ENCODE assay signal across 8 mouse cellular contexts in the genomic region with DNA sequence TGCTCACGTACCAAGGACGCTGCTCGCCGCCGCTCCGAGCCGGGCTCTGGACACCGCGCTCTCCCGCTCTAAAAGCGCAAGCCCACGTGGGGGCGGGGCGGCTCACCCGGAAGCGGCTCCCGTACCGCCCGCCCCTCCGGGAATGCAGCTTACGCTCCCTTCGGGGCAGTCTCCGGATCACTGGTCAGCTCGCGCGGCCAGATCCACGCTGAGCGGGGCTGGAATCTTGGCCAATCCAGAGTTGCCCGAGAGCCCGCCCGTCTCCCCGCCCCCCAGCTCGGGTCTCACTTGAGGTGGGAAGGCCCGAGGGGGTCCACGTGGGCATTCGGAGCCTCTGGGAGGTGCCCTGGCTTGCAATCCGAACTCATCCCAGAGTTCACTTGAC. TPM values are rescaled to one million over a fixed set of nuclear protein-coding genes. Genes with fewer than 3 reads are reported as not detected.
DNase-seq lines count a peak whose midpoint lies in the region; ATAC-seq and TF ChIP-seq lines count a peak whose summit lies in the region.

A gene (minus strand): TSS at position 70 of the 385 bp plus-strand sequence.

- peak within 1 kb of the TSS; percentile 83 for H3K9ac ChIP-seq in kidney, embryonic 14.5 days (ENCODE audit: low read depth, low read length)
- peak within 1 kb of the TSS; percentile 90 for H3K9ac ChIP-seq in liver, adult 2 months (ENCODE audit: low read depth, low read length)

- H3K27ac ChIP-seq in embryonic fibroblast, embryonic 13.5 days (ENCODE audit: insufficient read depth, low read length) = peak within 1 kb of the TSS; percentile 84
- H3K27ac ChIP-seq in kidney, embryonic 14.5 days (ENCODE audit: low read depth, low read length) = peak within 1 kb of the TSS; percentile 85
- H3K27ac ChIP-seq in liver, adult 2 months (replicated peaks; ENCODE audit: insufficient read depth, low read depth, low read length) = peak within 1 kb of the TSS; percentile 87

- TF ChIP-seq POLR2A in embryonic fibroblast, embryonic 13.5 days (IDR thresholded peaks at IDR 0.05; ENCODE audit: low read depth, low read length) = peak; percentile 80; the same call in 1 of the 2 replicates
- peak; percentile 90; the same call in 1 of the 2 replicates for TF ChIP-seq POLR2A in liver, adult 2 months (IDR thresholded peaks at IDR 0.05; ENCODE audit: extremely low read depth, insufficient read depth, low read length)

- no peaks in the 10 kb centered on the region for H3K27me3 ChIP-seq in kidney, embryonic 14.5 days (ENCODE audit: control insufficient read depth, insufficient read depth, low read length)
- no peaks in the 10 kb centered on the region for H3K27me3 ChIP-seq in liver, adult 2 months (ENCODE audit: control insufficient read depth, insufficient read depth, low read length)

- peak; percentile 92 for ATAC-seq in kidney, embryonic 14.5 days (ENCODE audit: low FRiP score, low TSS enrichment)
- peak; percentile 30 for ATAC-seq in monocyte, adult 5-6 weeks (replicated peaks; ENCODE audit: insufficient number of reproducible peaks, low FRiP score, low TSS enrichment, poor library complexity, severe bottlenecking)

- no peaks in the 10 kb centered on the region for H3K9me3 ChIP-seq in kidney, embryonic 14.5 days (ENCODE audit: control insufficient read depth, low read length)

- H3K4me3 ChIP-seq in embryonic fibroblast, embryonic 13.5 days (ENCODE audit: insufficient read depth, low read length) = peak within 1 kb of the TSS; percentile 81
- peak within 1 kb of the TSS; percentile 80 for H3K4me3 ChIP-seq in kidney, embryonic 14.5 days (ENCODE audit: low read length)
- H3K4me3 ChIP-seq in liver, adult 2 months (ENCODE audit: insufficient read depth, low read depth, low read length) = peak within 1 kb of the TSS; percentile 84

- DNase-seq in CD4-positive helper T cell, adult 2 months (ENCODE audit: low read depth, low spot score) = peak; percentile 81
- peak; percentile 96 for DNase-seq in brain, adult 2 months (ENCODE audit: low read depth, low spot score)
- DNase-seq in heart, adult 9 months (ENCODE audit: low spot score in 2 of 2) = peak; percentile 92
- peak; percentile 94 for DNase-seq in liver, adult 2 months (ENCODE audit: extremely low read depth, low read depth, low spot score)
- DNase-seq in spleen, postnatal 36 days (ENCODE audit: low spot score in 2 of 2) = peak; percentile 76 to 80

- no peak for TF ChIP-seq CTCF in embryonic fibroblast, embryonic 13.5 days (IDR thresholded peaks at IDR 0.05; ENCODE audit: borderline replicate concordance, insufficient read depth, low read length)
- no peak for TF ChIP-seq CTCF in liver, adult 2 months (IDR thresholded peaks at IDR 0.05; ENCODE audit: low read depth, low read length)

- WGBS in kidney, embryonic 14.5 days = under 1% methylated on average over 37 of the region's 37 CpGs
- WGBS in liver, adult 2 months = under 1% methylated on average over 37 of the region's 37 CpGs

- peaks cover 13% of the 10 kb centered on the region; the same call in 1 of the 2 replicates for H3K79me2 ChIP-seq in liver, adult 2 months (ENCODE audit: control insufficient read depth, insufficient read depth, low read length)

- H3K4me2 ChIP-seq in kidney, embryonic 14.5 days (replicated peaks; ENCODE audit: low read depth, low read length) = peak within 1 kb of the TSS; percentile 58

- peaks cover 18% of the 10 kb centered on the region; the same call in 1 of the 2 replicates for H3K4me1 ChIP-seq in embryonic fibroblast, embryonic 13.5 days (ENCODE audit: control insufficient read depth, insufficient read depth, low read length)
- H3K4me1 ChIP-seq in kidney, embryonic 14.5 days (ENCODE audit: control insufficient read depth, insufficient read depth, low read length) = peaks cover 35% of the 10 kb centered on the region
- H3K4me1 ChIP-seq in liver, adult 2 months (ENCODE audit: control insufficient read depth, insufficient read depth, low read length) = peaks cover 29% of the 10 kb centered on the region

- peaks cover 15% of the 10 kb centered on the region; the same call in 1 of the 2 replicates for H3K36me3 ChIP-seq in kidney, embryonic 14.5 days (ENCODE audit: control insufficient read depth, insufficient read depth, low read length)
- H3K36me3 ChIP-seq in liver, adult 2 months (ENCODE audit: control insufficient read depth, insufficient read depth, low read length) = no peaks in the 10 kb centered on the region

RNA-seq across cellular contexts. Expression of the gene that starts here (rescaled TPM):
- 16.5 and 20.6 TPM in 2 replicates for polyA plus RNA-seq in embryonic fibroblast, embryonic 13.5 days (2011; ENCODE audit: insufficient read length, low read depth, missing spikeins)
- 107 and 108 TPM in 2 replicates for polyA plus RNA-seq in kidney, embryonic 14.5 days (2014; fragmentation: Nextera tagmentation; extraction: Ambion mirVana)
- total RNA-seq in liver, adult 2 months (2014; rRNA removed) = 114 and 123 TPM in 2 replicates
- 328 and 437 TPM in 2 replicates for polyA plus RNA-seq in liver, adult 2 months (2012; rRNA removed)
- 5.4 to 10.0 TPM (median 5.6 TPM) in 3 replicates for total RNA-seq in monocyte, adult 5-6 weeks (2017)

Comparison
In these comparisons a context has a peak if more than half of its experiments do, and no peak if none do; other contexts are left out.
1. Peak in every context shown above with its lines: DNase-seq, ATAC-seq, H3K4me3 ChIP-seq and H3K27ac ChIP-seq.
2. RNA of the gene that starts here (total RNA-seq): 114 to 123 TPM in liver, adult 2 months; 5.4 to 10.0 TPM in monocyte, adult 5-6 weeks; every median in the first group is over 10 times any median in the second.